Mouse (Mus musculus) hindbrain, embryonic 12.5 days (tissue): ENCODE measurements around the gene Tmem231. TPM values are rescaled to one million over a fixed set of nuclear protein-coding genes. Genes with fewer than 3 reads are reported as not detected.

Experiments
- ATAC-seq: fragments of 200-750 bp; cut with Nextera tagmentation; 2 replicates; pipeline ENCODE4 v1.8.0; 2017; ENCODE audit warnings: moderate TSS enrichment; ENCODE audit not compliant: low FRiP score
- H3K27ac ChIP-seq: fragments of 300-500 bp; sonication (generic); 2 replicates; pipeline ENCODE4 v1.5.1; 2016; ENCODE audit warnings: mild to moderate bottlenecking
- H3K27me3 ChIP-seq: fragments of 300-500 bp; sonication (generic); 2 replicates; pipeline ENCODE4 v1.6.1; 2016; ENCODE audit warnings: mild to moderate bottlenecking
- H3K36me3 ChIP-seq: fragments of 300-500 bp; sonication (generic); 2 replicates; pipeline ENCODE4 v1.6.1; 2016; ENCODE audit warnings: mild to moderate bottlenecking
- H3K4me1 ChIP-seq: fragments of 300-500 bp; sonication (generic); 2 replicates; pipeline ENCODE4 v1.6.1; 2016
- H3K4me2 ChIP-seq: fragments of 300-500 bp; sonication (generic); replicated peaks from 2 replicates; pipeline ENCODE4 v1.6.1; 2016; ENCODE audit warnings: mild to moderate bottlenecking
- H3K4me3 ChIP-seq: fragments of 300-500 bp; sonication (generic); 2 replicates; pipeline ENCODE4 v1.5.1; 2016; ENCODE audit warnings: mild to moderate bottlenecking
- H3K9ac ChIP-seq: fragments of 300-500 bp; sonication (generic); 2 replicates; pipeline ENCODE4 v1.6.1; 2016; ENCODE audit warnings: mild to moderate bottlenecking, moderate library complexity
- H3K9me3 ChIP-seq: fragments of 300-500 bp; sonication (generic); replicated peaks from 2 replicates; pipeline ENCODE4 v1.6.1; 2016; ENCODE audit warnings: mild to moderate bottlenecking
- WGBS: fragments of 180-500 bp; shearing (Covaris S2); methylation state at CpG from one replicate; pipeline ENCODE4 v1.1.7; 2016; 5-methylcytosine and 5-hydroxymethylcytosine counted together
- polyA plus RNA-seq: library from polyadenylated mRNA; unstranded; fragments of >200 nt; fragmentation: Nextera tagmentation; extraction: Ambion mirVana; gene quantifications from 2 replicates; pipeline ENCODE4 v1.2.1, GENCODE M21; 2016

The Tmem231 gene
- polyA plus RNA-seq, 1 experiment from 2014 or later = 20.4 TPM

- no peak overlapping the region for H3K27ac ChIP-seq
- no peak overlapping the region for H3K4me2 ChIP-seq
- peaks cover 8% of the 10 kb centered on the region; the same call in 1 of the 2 replicates for H3K4me1 ChIP-seq
- WGBS = 39% methylated on average over 8 of the region's 8 CpGs
- H3K4me3 ChIP-seq = no peak overlapping the region
- H3K27me3 ChIP-seq = peaks cover 47% of the 10 kb centered on the region
- H3K9ac ChIP-seq = no peak overlapping the region
- 0 out of 2 replicates have a peak, but pooled peaks cover 3% of the 10 kb centered on the region for H3K9me3 ChIP-seq
- no peak for ATAC-seq
- H3K36me3 ChIP-seq = no peaks in the 10 kb centered on the region
These were observed 41.7 kb downstream of the Tmem231 start for GRCm38 (mm10) chr8:111891983-111892382.

- no peak for ATAC-seq
- 63% methylated on average over 6 of the region's 6 CpGs for WGBS
- no peak overlapping the region for H3K9ac ChIP-seq
- no peak overlapping the region for H3K4me2 ChIP-seq
- H3K9me3 ChIP-seq = 0 out of 2 replicates have a peak, but pooled peaks cover 3% of the 10 kb centered on the region
- no peak overlapping the region for H3K27ac ChIP-seq
- peaks cover 8% of the 10 kb centered on the region; the same call in 1 of the 2 replicates for H3K4me1 ChIP-seq
- no peaks in the 10 kb centered on the region for H3K36me3 ChIP-seq
- H3K27me3 ChIP-seq = peaks cover 47% of the 10 kb centered on the region
- H3K4me3 ChIP-seq = no peak overlapping the region
These were observed 42.8 kb downstream of the Tmem231 start for GRCm38 (mm10) chr8:111890911-111891303.

GRCm38 (mm10) chr8:111889931-111890910 is 43.5 kb downstream of the Tmem231 start:
- 10% methylated on average over 86 of the region's 86 CpGs for WGBS
- H3K9ac ChIP-seq = no peak overlapping the region
- H3K27me3 ChIP-seq = peaks cover 47% of the 10 kb centered on the region

GRCm38 (mm10) chr8:111888091-111888650 is 45.5 kb downstream of the Tmem231 start:
- no peak overlapping the region for H3K4me3 ChIP-seq
- 53% methylated on average over 7 of the region's 7 CpGs for WGBS
- no peak for ATAC-seq
- H3K27ac ChIP-seq = no peak overlapping the region
- no peaks in the 10 kb centered on the region for H3K36me3 ChIP-seq
- H3K4me2 ChIP-seq = no peak overlapping the region
- H3K9ac ChIP-seq = no peak overlapping the region
- H3K27me3 ChIP-seq = peaks cover 47% of the 10 kb centered on the region
- H3K9me3 ChIP-seq = no peaks in the 10 kb centered on the region
- H3K4me1 ChIP-seq = peaks cover 8% of the 10 kb centered on the region; the same call in 1 of the 2 replicates

More at GRCm38 (mm10) chr8:111889931-111890910, 43.5 kb downstream of the Tmem231 start:
- ATAC-seq = no peak
- H3K4me3 ChIP-seq = peak overlapping the region; percentile 26
- H3K36me3 ChIP-seq = no peaks in the 10 kb centered on the region
- no peak overlapping the region for H3K27ac ChIP-seq
- H3K9me3 ChIP-seq = 0 out of 2 replicates have a peak, but pooled peaks cover 3% of the 10 kb centered on the region
- H3K4me1 ChIP-seq = peaks cover 8% of the 10 kb centered on the region; the same call in 1 of the 2 replicates
- peak overlapping the region; percentile 47 for H3K4me2 ChIP-seq

- no peaks in the 10 kb centered on the region for H3K36me3 ChIP-seq
- H3K4me1 ChIP-seq = peaks cover 8% of the 10 kb centered on the region; the same call in 1 of the 2 replicates
- H3K4me2 ChIP-seq = no peak overlapping the region
- peaks cover 47% of the 10 kb centered on the region for H3K27me3 ChIP-seq
- no peak for ATAC-seq
- no peaks in the 10 kb centered on the region for H3K9me3 ChIP-seq
- H3K9ac ChIP-seq = no peak overlapping the region
- no peak overlapping the region for H3K27ac ChIP-seq
- WGBS = 89% methylated on average over 1 of the region's 1 CpGs
- no peak overlapping the region for H3K4me3 ChIP-seq
These were observed 46.2 kb downstream of the Tmem231 start for GRCm38 (mm10) chr8:111887479-111887878.

- 87% methylated on average over 4 of the region's 4 CpGs for whole genome bisulfite sequencing
- Histone ChIP-seq H3K4me1 (no peaks in the 10 kb centered on the region), H3K27ac (no peak overlapping the region)
These were observed 50.1 kb downstream of the Tmem231 start for GRCm38 (mm10) chr8:111883615-111884014.

GRCm38 (mm10) chr8:111881591-111881990 is 52.1 kb downstream of the Tmem231 start:
- Histone ChIP-seq H3K9me3 (no peaks in the 10 kb centered on the region), H3K4me3 (no peak overlapping the region), H3K4me2 (no peak overlapping the region), H3K27me3 (no peaks in the 10 kb centered on the region), H3K36me3 (no peaks in the 10 kb centered on the region), H3K27ac (no peak overlapping the region), H3K9ac (no peak overlapping the region), H3K4me1 (no peaks in the 10 kb centered on the region)
- WGBS = 2% methylated on average over 2 of the region's 2 CpGs
- ATAC-seq = no peak

More at GRCm38 (mm10) chr8:111883615-111884014, 50.1 kb downstream of the Tmem231 start:
- Histone ChIP-seq H3K36me3 (no peaks in the 10 kb centered on the region), H3K9ac (no peak overlapping the region), H3K9me3 (no peaks in the 10 kb centered on the region), H3K4me3 (no peak overlapping the region), H3K27me3 (peaks cover 11% of the 10 kb centered on the region), H3K4me2 (no peak overlapping the region)
- ATAC-seq = no peak

- Histone ChIP-seq H3K36me3 (no peaks in the 10 kb centered on the region), H3K4me2 (no peak overlapping the region), H3K9ac (no peak overlapping the region), H3K27me3 (no peaks in the 10 kb centered on the region), H3K27ac (no peak overlapping the region), H3K4me1 (peaks cover 6% of the 10 kb centered on the region), H3K4me3 (no peak overlapping the region), H3K9me3 (no peaks in the 10 kb centered on the region)
- ATAC-seq = no peak
- WGBS = 65% methylated on average over 9 of the region's 9 CpGs
These were observed 56.0 kb downstream of the Tmem231 start for GRCm38 (mm10) chr8:111877711-111878110.

- peak within 1 kb of the TSS; percentile 78 for H3K4me3 ChIP-seq
- peaks cover 6% of the 10 kb centered on the region for H3K4me1 ChIP-seq
- peak within 1 kb of the TSS; percentile 83 for H3K4me2 ChIP-seq
- H3K9ac ChIP-seq = peak within 1 kb of the TSS; percentile 69
- H3K36me3 ChIP-seq = no peaks in the 10 kb centered on the region
- peak; percentile 99 for ATAC-seq
- H3K9me3 ChIP-seq = no peaks in the 10 kb centered on the region
- WGBS = under 1% methylated on average over 52 of the region's 53 CpGs
- no peaks in the 10 kb centered on the region for H3K27me3 ChIP-seq
- H3K27ac ChIP-seq = peak within 1 kb of the TSS; percentile 55
These were observed 57.2 kb downstream of the Tmem231 start, which contains the start of gene Tmem170 for GRCm38 (mm10) chr8:111876355-111876948. Gene Tmem170 (minus strand): TSS chr8:111876750.

GRCm38 (mm10) chr8:111875758-111876157 is 57.9 kb downstream of the Tmem231 start:
- Histone ChIP-seq H3K9me3 (no peaks in the 10 kb centered on the region), H3K4me3 (peak overlapping the region; percentile 78), H3K9ac (peak overlapping the region; percentile 69), H3K4me1 (peaks cover 6% of the 10 kb centered on the region), H3K4me2 (peak overlapping the region; percentile 83), H3K36me3 (no peaks in the 10 kb centered on the region), H3K27me3 (no peaks in the 10 kb centered on the region), H3K27ac (no peak overlapping the region)
- WGBS = 27% methylated on average over 9 of the region's 9 CpGs
- ATAC-seq = no peak

GRCm38 (mm10) chr8:111871278-111871677 is 62.4 kb downstream of the Tmem231 start:
- H3K4me2 ChIP-seq = no peak overlapping the region
- no peak overlapping the region for H3K9ac ChIP-seq
- ATAC-seq = no peak
- no peak overlapping the region for H3K4me3 ChIP-seq
- no peaks in the 10 kb centered on the region for H3K27me3 ChIP-seq
- H3K9me3 ChIP-seq = no peaks in the 10 kb centered on the region
- peaks cover 6% of the 10 kb centered on the region for H3K4me1 ChIP-seq
- WGBS = 74% methylated on average over 3 of the region's 3 CpGs
- no peak overlapping the region for H3K27ac ChIP-seq
- no peaks in the 10 kb centered on the region; the same call in 1 of the 2 replicates for H3K36me3 ChIP-seq

GRCm38 (mm10) chr8:111870379-111870778 is 63.3 kb downstream of the Tmem231 start:
- 79% methylated on average over 3 of the region's 3 CpGs for WGBS
- H3K4me1 ChIP-seq = no peaks in the 10 kb centered on the region
- no peak for ATAC-seq
- H3K4me3 ChIP-seq = no peak overlapping the region
- H3K27ac ChIP-seq = no peak overlapping the region
- H3K9me3 ChIP-seq = no peaks in the 10 kb centered on the region
- no peak overlapping the region for H3K4me2 ChIP-seq
- H3K9ac ChIP-seq = no peak overlapping the region
- peaks cover 6% of the 10 kb centered on the region; the same call in 1 of the 2 replicates for H3K36me3 ChIP-seq
- H3K27me3 ChIP-seq = no peaks in the 10 kb centered on the region
